Mouse (Mus musculus): ENCODE data around the gene Otx2.

DNA sequence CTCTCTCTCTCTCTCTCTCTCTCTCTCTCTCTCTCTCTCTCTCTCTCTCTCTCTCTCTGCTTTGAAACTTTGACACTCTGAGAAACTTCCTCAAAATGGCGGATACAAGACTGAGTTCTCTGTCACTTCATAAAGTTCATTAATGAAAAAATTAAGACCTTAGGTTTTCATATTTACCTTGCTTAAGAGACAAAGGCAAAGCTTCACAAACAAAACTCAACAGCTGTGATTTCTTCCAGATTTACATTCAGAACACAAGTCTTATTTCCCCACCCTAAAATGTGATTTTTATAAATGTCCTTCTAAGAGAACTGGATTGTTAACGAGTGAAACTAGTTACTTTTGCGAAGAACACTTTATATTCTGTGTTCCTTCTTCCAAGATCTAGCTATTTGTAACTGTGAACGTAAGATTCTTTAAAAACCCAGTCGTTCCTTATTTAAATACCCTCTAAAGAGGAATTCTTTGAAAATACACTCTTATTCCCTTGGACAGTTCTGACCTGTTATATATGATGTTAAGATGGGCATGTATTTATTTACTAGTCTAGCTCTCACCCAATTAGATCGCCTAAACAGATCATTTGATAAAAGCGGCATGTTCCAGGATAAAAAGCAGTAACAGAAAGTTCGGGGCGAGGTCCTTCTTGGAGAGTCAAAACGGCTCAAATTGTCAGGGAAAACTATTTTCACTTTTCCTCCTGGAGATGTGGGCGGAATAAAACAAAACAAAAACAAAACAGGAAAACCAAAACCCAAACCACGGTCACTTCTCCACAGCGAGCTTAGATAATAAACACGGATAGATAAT, 9.4 kb downstream of the Otx2 start:
- TF ChIP-seq CTCF (IDR thresholded peaks at IDR 0.05; ENCODE audit: extremely low read depth, insufficient read length, insufficient replicate concordance, low read depth, low read length) (no peak), POLR2A (IDR thresholded peaks at IDR 0.05; ENCODE audit: low read depth, low read length) (no peak)

Measured in small intestine, adult 2 months (tissue).